Mouse (Mus musculus) lung, embryonic 15.5 days (tissue): ENCODE measurements around the gene 4930426L09Rik. TPM values are rescaled to one million over a fixed set of nuclear protein-coding genes. Genes with fewer than 3 reads are reported as not detected.

Experiments
- ATAC-seq: fragments of 200-750 bp; cut with Nextera tagmentation; 2 replicates; pipeline ENCODE4 v1.8.0; 2017; ENCODE audit warnings: moderate number of reproducible peaks, borderline replicate concordance; ENCODE audit not compliant: low FRiP score, low TSS enrichment; ENCODE audit errors: extremely low read depth
- H3K27ac ChIP-seq: fragments of 300-500 bp; sonication (generic); 2 replicates; pipeline ENCODE4 v1.5.1; 2015; ENCODE audit warnings: moderate library complexity, mild to moderate bottlenecking, inconsistent platforms
- H3K27me3 ChIP-seq: fragments of 300-500 bp; sonication (generic); 2 replicates; pipeline ENCODE4 v1.6.1; 2015; ENCODE audit warnings: inconsistent platforms
- H3K36me3 ChIP-seq: fragments of 300-500 bp; sonication (generic); 2 replicates; pipeline ENCODE4 v1.6.1; 2015; ENCODE audit warnings: inconsistent platforms
- H3K4me1 ChIP-seq: fragments of 300-500 bp; sonication (generic); 2 replicates; pipeline ENCODE4 v1.6.1; 2015; ENCODE audit warnings: inconsistent platforms
- H3K4me2 ChIP-seq: fragments of 300-500 bp; sonication (generic); 2 replicates; pipeline ENCODE4 v1.6.1; 2015; ENCODE audit warnings: inconsistent platforms, mild to moderate bottlenecking, moderate library complexity
- H3K4me3 ChIP-seq: fragments of 300-500 bp; sonication (generic); 2 replicates; pipeline ENCODE4 v1.5.1; 2015; ENCODE audit warnings: mild to moderate bottlenecking, inconsistent platforms
- H3K9ac ChIP-seq: fragments of 300-500 bp; sonication (generic); 2 replicates; pipeline ENCODE4 v1.6.1; 2015; ENCODE audit warnings: inconsistent platforms
- H3K9me3 ChIP-seq: fragments of 300-500 bp; sonication (generic); 2 replicates; pipeline ENCODE4 v1.6.1; 2016; ENCODE audit warnings: inconsistent platforms
- WGBS: fragments of 180-500 bp; shearing (Covaris S2); methylation state at CpG from one replicate; pipeline ENCODE4 v1.1.7; 2015; 5-methylcytosine and 5-hydroxymethylcytosine counted together
- polyA plus RNA-seq: library from polyadenylated mRNA; unstranded; fragments of >200 nt; fragmentation: Nextera tagmentation; extraction: Ambion mirVana; gene quantifications from 2 replicates; pipeline ENCODE4 v1.2.1, GENCODE M21; 2015

4930426L09Rik gene
- polyA plus RNA-seq, 1 experiment from 2014 or later = 0.26 TPM

DNA sequence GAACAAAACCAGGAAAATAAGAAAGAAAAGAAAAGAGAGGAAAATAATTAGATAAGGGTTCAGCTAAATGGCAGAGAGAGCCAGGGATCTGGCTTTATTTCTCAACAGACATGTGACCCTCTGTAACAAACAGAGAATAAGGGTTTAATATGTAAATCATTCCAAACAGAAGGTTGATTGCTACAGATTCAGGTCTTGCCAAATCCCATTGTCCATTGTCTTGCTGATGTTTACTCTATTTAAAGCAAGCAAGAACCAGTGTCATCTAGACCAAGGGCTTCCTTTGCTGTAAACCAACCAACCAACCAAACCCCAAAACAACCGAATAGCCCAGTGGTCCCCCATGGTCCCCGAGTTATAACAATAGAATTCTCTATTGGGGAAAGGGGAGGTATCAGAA lies 19.9 kb downstream of the 4930426L09Rik start:
- Histone ChIP-seq H3K4me2 (no peak overlapping the region), H3K27me3 (no peaks in the 10 kb centered on the region), H3K36me3 (no peaks in the 10 kb centered on the region), H3K4me1 (no peaks in the 10 kb centered on the region), H3K9me3 (no peaks in the 10 kb centered on the region), H3K4me3 (no peak overlapping the region), H3K9ac (no peak overlapping the region), H3K27ac (no peak overlapping the region)
- ATAC-seq = no peak
- WGBS = 76% methylated on average over 2 of the region's 2 CpGs

DNA sequence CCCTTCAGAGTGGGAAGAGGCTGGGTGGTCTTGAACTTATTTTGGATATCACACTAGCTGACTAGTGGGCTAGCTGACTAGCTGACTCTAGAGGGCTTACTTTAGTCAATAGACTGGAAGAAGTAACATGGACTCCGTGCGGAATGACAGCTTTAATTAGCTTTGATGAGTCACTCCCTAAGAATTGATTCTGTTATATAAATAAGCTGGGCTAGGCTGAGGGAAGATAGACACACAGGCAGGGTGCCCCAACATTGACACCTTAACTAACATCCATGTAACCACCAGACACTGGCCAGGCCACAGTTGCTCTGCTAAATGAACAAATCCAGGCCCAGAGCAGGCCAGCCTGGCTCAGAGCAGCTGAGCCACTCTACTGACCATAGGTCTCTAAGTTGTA lies 26.7 kb downstream of the 4930426L09Rik start:
- H3K4me3 ChIP-seq = no peak overlapping the region
- no peak overlapping the region for H3K9ac ChIP-seq
- WGBS = 74% methylated on average over 2 of the region's 2 CpGs
- H3K27me3 ChIP-seq = no peaks in the 10 kb centered on the region
- no peaks in the 10 kb centered on the region for H3K9me3 ChIP-seq
- H3K36me3 ChIP-seq = no peaks in the 10 kb centered on the region
- H3K4me1 ChIP-seq = no peaks in the 10 kb centered on the region
- H3K27ac ChIP-seq = no peak overlapping the region
- no peak for ATAC-seq
- H3K4me2 ChIP-seq = no peak overlapping the region

DNA sequence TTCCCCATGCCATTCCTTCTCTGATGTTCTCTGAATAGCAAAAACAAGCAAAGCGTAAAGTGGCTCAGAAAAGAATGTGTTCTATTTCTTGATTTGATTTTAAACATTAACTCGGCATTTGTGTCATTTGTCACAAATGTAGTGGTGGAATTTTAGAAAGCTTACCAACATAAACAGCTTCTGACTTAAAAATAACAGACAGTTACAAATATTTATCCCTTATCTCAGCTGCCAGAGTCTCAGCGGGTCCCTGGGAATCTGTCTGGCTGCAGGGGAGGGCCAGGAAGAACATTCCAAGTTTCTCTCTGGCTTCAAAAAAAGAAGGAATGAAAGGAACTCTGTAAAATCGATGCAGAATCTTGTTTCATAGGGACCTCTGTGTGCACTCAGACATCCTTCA lies 39.3 kb downstream of the 4930426L09Rik start:
- Histone ChIP-seq H3K36me3 (no peaks in the 10 kb centered on the region), H3K27ac (no peak overlapping the region), H3K4me1 (0 out of 2 replicates have a peak, but pooled peaks cover 3% of the 10 kb centered on the region), H3K9ac (no peak overlapping the region), H3K9me3 (no peaks in the 10 kb centered on the region), H3K27me3 (no peaks in the 10 kb centered on the region), H3K4me2 (no peak overlapping the region), H3K4me3 (no peak overlapping the region)
- 20% methylated on average over 4 of the region's 4 CpGs for WGBS
- ATAC-seq = no peak

DNA sequence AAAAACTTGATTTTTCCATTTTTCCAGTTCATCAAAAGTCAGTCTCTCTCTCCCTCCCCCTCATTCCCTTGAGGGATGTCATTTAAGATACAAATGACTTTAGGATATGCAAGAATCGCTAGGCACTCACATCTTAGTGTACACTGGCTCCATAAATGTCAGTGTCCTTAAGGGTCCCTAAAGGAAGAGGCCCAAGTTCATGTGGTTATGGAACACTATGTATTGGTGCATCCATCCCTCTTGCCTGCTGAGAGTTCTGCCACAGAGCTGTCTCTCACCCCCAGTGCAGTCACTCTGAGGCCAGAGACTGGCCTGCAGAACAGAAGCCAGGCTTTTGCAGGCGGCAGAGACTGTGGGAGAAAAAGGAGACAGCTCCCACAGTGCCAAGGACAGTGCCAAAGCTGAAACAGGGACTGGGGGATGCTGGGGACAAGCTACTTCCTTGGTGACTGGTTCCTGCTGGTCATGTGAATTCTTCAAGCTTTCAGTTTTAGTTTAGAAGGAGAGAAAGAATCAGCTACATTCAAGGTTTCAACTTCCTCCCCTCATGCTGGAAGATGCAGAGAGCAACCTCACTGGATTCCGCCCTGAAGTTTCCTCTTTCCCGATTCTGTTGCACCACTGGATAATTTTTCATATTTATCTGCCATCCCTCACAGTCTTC lies 39.9 kb downstream of the 4930426L09Rik start:
- Histone ChIP-seq H3K27ac (peak overlapping the region; percentile 51), H3K27me3 (no peaks in the 10 kb centered on the region), H3K36me3 (no peaks in the 10 kb centered on the region), H3K9ac (no peak overlapping the region), H3K4me1 (0 out of 2 replicates have a peak, but pooled peaks cover 3% of the 10 kb centered on the region), H3K4me2 (no peak overlapping the region), H3K4me3 (no peak overlapping the region), H3K9me3 (no peaks in the 10 kb centered on the region)
- no peak for ATAC-seq
- 38% methylated on average over 4 of the region's 4 CpGs for WGBS

DNA sequence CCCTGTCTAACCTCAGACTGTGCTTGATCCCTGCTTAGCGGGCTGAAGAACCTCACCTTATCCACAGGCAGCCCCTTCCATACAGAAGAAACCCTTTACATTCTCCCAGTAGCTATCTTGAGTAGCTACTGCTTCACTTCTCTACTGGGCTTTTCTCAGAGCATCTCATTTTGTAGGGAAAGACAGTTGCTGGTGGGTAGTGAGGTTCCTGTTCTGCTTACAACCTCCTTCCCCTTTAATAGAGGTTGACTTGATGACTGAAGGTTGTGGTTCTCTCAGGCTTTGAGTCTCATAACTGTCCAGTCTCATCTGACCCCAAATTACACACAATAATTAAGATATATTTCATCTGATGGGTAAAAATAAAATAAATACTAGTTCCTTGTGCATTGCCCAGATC lies 50.1 kb downstream of the 4930426L09Rik start:
- ATAC-seq = no peak
- 89% methylated on average over 1 of the region's 1 CpGs for WGBS
- Histone ChIP-seq H3K4me2 (no peak overlapping the region), H3K9me3 (no peaks in the 10 kb centered on the region), H3K27ac (no peak overlapping the region), H3K9ac (no peak overlapping the region), H3K4me3 (no peak overlapping the region), H3K36me3 (no peaks in the 10 kb centered on the region), H3K4me1 (no peaks in the 10 kb centered on the region), H3K27me3 (no peaks in the 10 kb centered on the region)

DNA sequence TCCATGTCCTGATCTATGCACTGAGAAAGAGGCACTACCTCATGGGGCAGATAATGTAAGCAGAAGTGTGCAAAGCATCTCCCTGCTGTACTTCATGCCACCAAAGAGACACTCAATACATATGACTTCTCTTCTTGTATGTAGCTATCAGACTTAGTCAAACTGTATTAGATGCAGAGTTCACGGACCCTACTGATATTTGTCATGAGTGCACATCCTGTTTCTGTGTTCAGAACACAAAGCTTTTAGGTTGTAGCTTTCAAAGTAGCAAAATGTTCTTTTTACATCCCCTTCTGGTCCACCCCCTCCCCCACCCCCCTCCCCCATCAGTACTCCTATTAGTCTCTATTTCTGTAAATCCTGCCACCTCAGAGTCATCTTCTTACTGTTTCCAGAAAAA lies 51.2 kb downstream of the 4930426L09Rik start:
- no peak for ATAC-seq
- Histone ChIP-seq H3K4me1 (no peaks in the 10 kb centered on the region), H3K9me3 (no peaks in the 10 kb centered on the region), H3K27ac (no peak overlapping the region), H3K9ac (no peak overlapping the region), H3K4me3 (no peak overlapping the region), H3K27me3 (no peaks in the 10 kb centered on the region), H3K36me3 (no peaks in the 10 kb centered on the region), H3K4me2 (no peak overlapping the region)
- 77% methylated on average over 1 of the region's 1 CpGs for WGBS

Other genes starting within 250 kb of the 4930426L09Rik start
- 8.1 and 9.0 TPM in 2 replicates for gene Pip4k2a, start 217 bp upstream of the 4930426L09Rik start, polyA plus RNA-seq
- gene Armc3, start 201.0 kb downstream of the 4930426L09Rik start, polyA plus RNA-seq = 0.74 TPM in 2 replicates